Mouse (Mus musculus): ENCODE data around the gene Sidt1.

Gene Sidt1

GRCm38 (mm10) chr16:44249985-44250384 lies 83.0 kb downstream of the Sidt1 start:
- no peak for DNase-seq

GRCm38 (mm10) chr16:44243323-44243722 lies 89.7 kb downstream of the Sidt1 start:
- DNase-seq: no peak

- DNase-seq: peak; percentile 84 to 87
Measured at GRCm38 (mm10) chr16:44242633-44243032, 90.4 kb downstream of the Sidt1 start.

DNA sequence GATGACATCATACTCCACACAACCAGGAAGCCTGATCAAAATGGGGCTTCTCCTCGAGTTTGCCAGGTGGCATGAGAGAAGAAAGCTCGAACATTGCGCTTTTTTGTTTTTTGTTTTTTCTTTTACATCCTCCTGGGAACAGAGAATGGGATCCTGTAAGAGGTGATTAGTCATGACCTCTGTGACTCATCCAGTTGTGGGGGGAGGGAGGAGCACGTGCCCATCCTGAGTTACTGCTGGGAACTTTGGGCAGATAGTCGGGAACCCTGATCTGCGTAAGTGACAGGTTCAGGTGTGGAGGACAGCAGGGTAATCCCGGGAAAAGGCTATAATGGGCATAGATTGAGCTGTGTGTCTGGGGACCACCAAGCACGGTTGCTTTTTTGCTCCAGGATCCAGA lies 92.6 kb downstream of the Sidt1 start:
- DNase-seq: no peak

- no peak for DNase-seq
Measured at GRCm38 (mm10) chr16:44238835-44239263, 94.1 kb downstream of the Sidt1 start.

DNA sequence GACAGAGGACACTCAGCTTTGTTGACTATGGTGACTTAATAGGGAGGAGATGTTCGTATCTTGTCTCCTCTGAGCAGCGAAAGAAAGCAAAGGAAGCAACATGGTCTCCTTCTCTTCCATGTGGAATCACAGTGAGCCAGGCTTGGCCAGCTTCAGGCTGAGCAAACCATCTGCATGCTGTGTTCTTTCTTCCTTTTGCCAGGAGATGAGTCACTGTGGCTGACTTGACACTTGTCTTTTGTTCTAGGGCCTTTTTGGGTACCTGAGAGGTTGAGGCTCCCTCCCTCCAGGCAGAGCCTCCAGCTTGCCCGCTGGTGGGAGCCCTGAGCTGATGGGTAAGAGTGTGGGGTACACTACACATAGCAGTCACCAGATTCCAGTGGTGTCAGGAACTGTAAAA lies 95.2 kb downstream of the Sidt1 start:
- no peak for DNase-seq

DNA sequence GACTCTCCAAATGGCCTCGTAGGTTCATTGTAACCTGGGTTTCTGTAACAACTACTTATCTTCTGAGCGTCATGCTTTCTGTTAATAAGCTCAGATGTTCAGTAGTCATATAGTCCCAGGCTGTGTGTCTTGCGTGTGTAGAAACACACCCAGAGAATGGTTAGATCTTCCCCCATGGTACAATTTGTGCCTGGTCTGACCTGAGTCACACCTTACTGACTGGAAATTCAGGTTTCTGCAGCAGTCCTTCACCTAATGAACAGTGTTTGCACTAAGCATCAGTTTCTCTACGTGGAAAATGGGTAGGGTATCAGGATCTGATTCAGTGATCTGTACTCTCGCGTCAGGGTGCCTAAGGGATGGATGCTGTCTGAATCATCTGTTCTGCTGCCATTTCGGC lies 100.0 kb downstream of the Sidt1 start:
- DNase-seq: no peak

GRCm38 (mm10) chr16:44226706-44227291 lies 106.2 kb downstream of the Sidt1 start:
- no peak for DNase-seq

- DNase-seq: no peak
Measured at GRCm38 (mm10) chr16:44221463-44221862, 111.5 kb downstream of the Sidt1 start.

GRCm38 (mm10) chr16:44216417-44216816 lies 116.6 kb downstream of the Sidt1 start:
- DNase-seq: no peak

- DNase-seq: no peak
Measured at GRCm38 (mm10) chr16:44215513-44215912, 117.5 kb downstream of the Sidt1 start.

DNA sequence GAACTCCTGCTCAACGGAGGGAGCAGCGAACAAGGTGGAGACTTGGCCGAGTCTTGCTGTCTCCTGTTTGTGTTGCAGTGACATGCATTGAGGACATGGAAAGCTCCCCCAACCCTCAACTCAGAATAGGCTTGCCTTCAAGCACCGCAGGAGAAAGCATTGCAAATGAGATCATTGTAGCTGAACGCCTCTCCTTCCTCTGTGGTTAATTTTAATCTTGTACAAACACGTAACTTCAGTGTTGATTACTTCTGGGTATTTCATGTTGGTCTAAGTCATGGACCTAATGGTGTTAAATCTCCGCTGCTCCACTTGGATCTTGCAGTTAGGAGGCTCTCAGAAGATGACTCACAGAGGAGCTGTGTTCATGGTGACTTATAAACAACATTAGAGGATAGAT lies 120.3 kb downstream of the Sidt1 start:
- no peak for DNase-seq

DNA sequence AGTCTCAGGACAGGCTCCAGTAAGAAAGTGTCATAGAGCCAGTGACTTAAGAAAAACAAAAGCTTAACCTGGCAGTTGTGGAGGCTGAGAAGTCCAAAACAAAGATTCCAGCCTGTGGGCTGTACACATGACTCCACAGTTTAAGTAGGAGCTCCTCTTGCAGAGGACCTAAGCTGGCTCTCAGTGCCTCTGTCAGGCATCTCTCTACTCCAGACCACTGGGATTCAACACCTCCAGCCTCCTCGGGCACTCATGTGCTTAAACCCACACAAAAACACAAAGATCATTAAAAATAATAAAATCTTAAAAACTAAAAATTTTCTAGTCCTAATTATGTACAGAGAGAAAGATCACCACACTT lies 122.0 kb downstream of the Sidt1 start:
- DNase-seq: no peak

GRCm38 (mm10) chr16:44210156-44211053 lies 122.6 kb downstream of the Sidt1 start:
- peak; percentile 8 to 10 for DNase-seq

GRCm38 (mm10) chr16:44205973-44206372 lies 127.0 kb downstream of the Sidt1 start:
- no peak for DNase-seq

DNA sequence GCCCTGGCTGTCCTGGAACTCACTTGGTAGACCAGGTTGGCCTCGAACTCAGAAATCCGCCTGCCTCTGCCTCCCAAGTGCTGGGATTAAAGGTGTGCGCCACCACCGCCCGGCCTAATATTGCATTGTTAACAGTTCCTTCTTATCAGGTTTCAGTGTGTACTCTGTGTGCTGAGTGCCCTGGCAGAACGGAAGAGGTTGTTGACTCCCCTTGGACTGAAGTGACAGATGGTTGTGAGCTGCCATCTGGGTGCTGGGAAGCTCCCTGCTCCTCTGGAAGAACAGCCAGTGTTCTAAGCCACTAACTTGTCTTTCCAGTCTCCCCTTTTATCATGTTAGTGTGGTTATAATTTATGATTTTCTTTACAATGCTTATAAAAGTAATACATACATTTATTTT lies 128.7 kb downstream of the Sidt1 start:
- DNase-seq: no peak

- DNase-seq: no peak
Measured at GRCm38 (mm10) chr16:44200146-44200545, 132.8 kb downstream of the Sidt1 start.

DNA sequence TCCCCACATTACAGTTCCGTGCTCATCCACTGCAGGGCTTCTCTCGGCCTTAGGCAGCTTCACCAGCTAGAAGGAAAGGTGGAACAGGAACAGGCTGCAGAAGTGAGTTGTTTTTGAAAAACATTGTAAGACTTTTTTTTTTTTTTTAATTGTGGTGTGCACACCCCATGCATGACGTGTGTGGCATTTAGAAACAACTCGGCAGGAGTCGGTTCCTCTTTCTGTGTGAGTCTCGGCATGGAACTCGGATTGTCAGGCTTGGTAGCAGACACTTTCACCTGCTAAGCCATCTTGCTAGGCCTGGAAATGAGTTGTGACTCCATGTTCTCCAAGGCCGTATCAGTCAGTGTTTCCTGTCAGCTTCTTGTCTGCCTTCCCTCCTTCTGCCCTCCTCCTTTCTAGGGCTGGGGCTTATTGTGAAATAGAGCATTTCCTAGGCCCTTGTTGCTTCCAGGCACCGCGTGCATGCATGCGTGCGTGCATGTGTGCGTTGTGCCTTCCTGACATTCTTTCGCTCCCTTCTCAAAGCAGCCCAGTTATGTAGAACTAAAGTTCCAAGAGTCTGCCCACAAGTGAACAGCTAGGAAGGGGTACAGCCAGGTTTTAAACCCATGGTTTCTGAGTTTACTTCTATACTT lies 133.8 kb downstream of the Sidt1 start:
- DNase-seq: no peak

- DNase-seq: no peak
Measured at GRCm38 (mm10) chr16:44190968-44191367, 142.0 kb downstream of the Sidt1 start.
